Mouse (Mus musculus) midbrain, embryonic 12.5 days (tissue): Measurements from ENCODE around the gene Hpf1. TPM values are rescaled to one million over a fixed set of nuclear protein-coding genes. Genes with fewer than 3 reads are reported as not detected.

ENCODE experiments used
- ATAC-seq: fragments of 200-750 bp; cut with Nextera tagmentation; 2 replicates; pipeline ENCODE4 v1.8.0; 2017; ENCODE audit warnings: low read depth, moderate TSS enrichment, moderate library complexity; ENCODE audit not compliant: low FRiP score
- H3K27ac ChIP-seq: fragments of 300-500 bp; sonication (generic); replicated peaks from 2 replicates; pipeline ENCODE4 v1.5.1; 2016; ENCODE audit warnings: mild to moderate bottlenecking
- H3K27me3 ChIP-seq: fragments of 300-500 bp; sonication (generic); 2 replicates; pipeline ENCODE4 v1.6.1; 2016; ENCODE audit warnings: mild to moderate bottlenecking
- H3K36me3 ChIP-seq: fragments of 300-500 bp; sonication (generic); 2 replicates; pipeline ENCODE4 v1.6.1; 2016
- H3K4me1 ChIP-seq: fragments of 300-500 bp; sonication (generic); 2 replicates; pipeline ENCODE4 v1.6.1; 2016
- H3K4me2 ChIP-seq: fragments of 300-500 bp; sonication (generic); replicated peaks from 2 replicates; pipeline ENCODE4 v1.6.1; 2016; ENCODE audit warnings: mild to moderate bottlenecking, moderate library complexity
- H3K4me3 ChIP-seq: fragments of 300-500 bp; sonication (generic); 2 replicates; pipeline ENCODE4 v1.5.1; 2016; ENCODE audit warnings: mild to moderate bottlenecking
- H3K9ac ChIP-seq: fragments of 300-500 bp; sonication (generic); replicated peaks from 2 replicates; pipeline ENCODE4 v1.6.1; 2016; ENCODE audit warnings: mild to moderate bottlenecking, moderate library complexity
- H3K9me3 ChIP-seq: fragments of 300-500 bp; sonication (generic); 2 replicates; pipeline ENCODE4 v1.6.1; 2016; ENCODE audit warnings: mild to moderate bottlenecking
- WGBS: fragments of 180-500 bp; shearing (Covaris S2); methylation state at CpG from one replicate; pipeline ENCODE4 v1.1.7; 2016; 5-methylcytosine and 5-hydroxymethylcytosine counted together
- polyA plus RNA-seq: library from polyadenylated mRNA; unstranded; fragments of >200 nt; fragmentation: Nextera tagmentation; extraction: Ambion mirVana; gene quantifications from 2 replicates; pipeline ENCODE4 v1.2.1, GENCODE M21; 2016

Hpf1 gene
- polyA plus RNA-seq, 1 experiment from 2014 or later: 114 TPM

- Histone ChIP-seq H3K4me3 (no peak overlapping the region), H3K27ac (no peak overlapping the region), H3K36me3 (no peaks in the 10 kb centered on the region), H3K9me3 (no peaks in the 10 kb centered on the region), H3K9ac (no peak overlapping the region), H3K27me3 (no peaks in the 10 kb centered on the region), H3K4me2 (no peak overlapping the region), H3K4me1 (no peaks in the 10 kb centered on the region)
- no peak for ATAC-seq
- WGBS: 86% methylated on average over 2 of the region's 2 CpGs
Measured at GRCm38 (mm10) chr8:60869761-60870160, 20.5 kb upstream of the Hpf1 start.

- Histone ChIP-seq H3K4me2 (no peak overlapping the region), H3K27me3 (no peaks in the 10 kb centered on the region), H3K9me3 (no peaks in the 10 kb centered on the region), H3K27ac (no peak overlapping the region), H3K36me3 (no peaks in the 10 kb centered on the region), H3K4me3 (no peak overlapping the region), H3K4me1 (no peaks in the 10 kb centered on the region), H3K9ac (no peak overlapping the region)
- WGBS: 87% methylated on average over 13 of the region's 13 CpGs
- ATAC-seq: no peak
Measured at GRCm38 (mm10) chr8:60870231-60871193, 19.7 kb upstream of the Hpf1 start.

- H3K4me3 ChIP-seq: no peak overlapping the region
- no peak overlapping the region for H3K9ac ChIP-seq
- WGBS: 78% methylated on average over 2 of the region's 2 CpGs
- H3K9me3 ChIP-seq: no peaks in the 10 kb centered on the region
- no peaks in the 10 kb centered on the region for H3K36me3 ChIP-seq
- no peaks in the 10 kb centered on the region for H3K4me1 ChIP-seq
- no peak overlapping the region for H3K27ac ChIP-seq
- no peaks in the 10 kb centered on the region for H3K27me3 ChIP-seq
- ATAC-seq: no peak
- H3K4me2 ChIP-seq: no peak overlapping the region
Measured at GRCm38 (mm10) chr8:60878617-60879016, 11.6 kb upstream of the Hpf1 start.

- Histone ChIP-seq H3K4me3 (no peak overlapping the region), H3K9ac (no peak overlapping the region), H3K4me2 (no peak overlapping the region), H3K27ac (no peak overlapping the region), H3K4me1 (no peaks in the 10 kb centered on the region), H3K36me3 (no peaks in the 10 kb centered on the region), H3K27me3 (no peaks in the 10 kb centered on the region), H3K9me3 (no peaks in the 10 kb centered on the region)
- no peak for ATAC-seq
- WGBS: 66% methylated on average over 4 of the region's 4 CpGs
Measured at GRCm38 (mm10) chr8:60883419-60884137, 6.6 kb upstream of the Hpf1 start.

- ATAC-seq: no peak
Measured at GRCm38 (mm10) chr8:60886736-60887135, 3.5 kb upstream of the Hpf1 start.

GRCm38 (mm10) chr8:60889131-60889842 is 931 bp upstream of the Hpf1 start:
- no peak overlapping the region for H3K9ac ChIP-seq
- H3K4me3 ChIP-seq: no peak overlapping the region
- H3K27ac ChIP-seq: no peak overlapping the region
- peak overlapping the region; percentile 76; the same call in 1 of the 2 replicates for H3K4me2 ChIP-seq
- H3K4me1 ChIP-seq: peaks cover 18% of the 10 kb centered on the region
- 83% methylated on average over 11 of the region's 11 CpGs for WGBS
- no peaks in the 10 kb centered on the region for H3K9me3 ChIP-seq
- no peaks in the 10 kb centered on the region for H3K27me3 ChIP-seq
- H3K36me3 ChIP-seq: 0 out of 2 replicates have a peak, but pooled peaks cover 3% of the 10 kb centered on the region
- ATAC-seq: no peak

More at GRCm38 (mm10) chr8:60886736-60887135, 3.5 kb upstream of the Hpf1 start:
- WGBS: 53% methylated on average over 6 of the region's 6 CpGs
- H3K4me3 ChIP-seq: no peak overlapping the region
- H3K9me3 ChIP-seq: no peaks in the 10 kb centered on the region
- no peak overlapping the region for H3K9ac ChIP-seq
- no peaks in the 10 kb centered on the region for H3K27me3 ChIP-seq
- no peak overlapping the region for H3K4me2 ChIP-seq
- H3K36me3 ChIP-seq: no peaks in the 10 kb centered on the region
- H3K27ac ChIP-seq: no peak overlapping the region
- H3K4me1 ChIP-seq: peaks cover 11% of the 10 kb centered on the region

GRCm38 (mm10) chr8:60890520-60890874 is 279 bp downstream of the Hpf1 start:
- H3K9ac ChIP-seq: peak overlapping the region; percentile 79
- WGBS: 3% methylated on average over 22 of the region's 23 CpGs
- peaks cover 10% of the 10 kb centered on the region for H3K36me3 ChIP-seq
- no peak for ATAC-seq
- no peaks in the 10 kb centered on the region for H3K9me3 ChIP-seq
- H3K4me3 ChIP-seq: peak overlapping the region; percentile 74
- H3K27ac ChIP-seq: peak overlapping the region; percentile 44; the same call in 1 of the 2 replicates
- H3K4me1 ChIP-seq: peaks cover 18% of the 10 kb centered on the region
- H3K4me2 ChIP-seq: peak overlapping the region; percentile 76
- H3K27me3 ChIP-seq: no peaks in the 10 kb centered on the region

GRCm38 (mm10) chr8:60891757-60892156 is 1.5 kb downstream of the Hpf1 start:
- ATAC-seq: no peak

GRCm38 (mm10) chr8:60895878-60896277 is 5.7 kb downstream of the Hpf1 start:
- H3K36me3 ChIP-seq: peaks cover 25% of the 10 kb centered on the region
- no peak for ATAC-seq

More at GRCm38 (mm10) chr8:60891757-60892156, 1.5 kb downstream of the Hpf1 start:
- WGBS: 90% methylated on average over 4 of the region's 4 CpGs
- peaks cover 18% of the 10 kb centered on the region for H3K4me1 ChIP-seq
- H3K4me3 ChIP-seq: no peak overlapping the region
- H3K27me3 ChIP-seq: no peaks in the 10 kb centered on the region
- H3K36me3 ChIP-seq: peaks cover 14% of the 10 kb centered on the region
- H3K9me3 ChIP-seq: no peaks in the 10 kb centered on the region
- no peak overlapping the region for H3K9ac ChIP-seq
- H3K27ac ChIP-seq: no peak overlapping the region
- H3K4me2 ChIP-seq: peak overlapping the region; percentile 76

GRCm38 (mm10) chr8:60900147-60900546 is 9.9 kb downstream of the Hpf1 start:
- no peak overlapping the region for H3K4me3 ChIP-seq
- H3K9me3 ChIP-seq: no peaks in the 10 kb centered on the region
- no peak overlapping the region for H3K4me2 ChIP-seq
- no peak overlapping the region for H3K9ac ChIP-seq
- H3K4me1 ChIP-seq: 0 out of 2 replicates have a peak, but pooled peaks cover 4% of the 10 kb centered on the region
- WGBS: 75% methylated on average over 9 of the region's 9 CpGs
- no peaks in the 10 kb centered on the region for H3K27me3 ChIP-seq
- H3K36me3 ChIP-seq: peaks cover 14% of the 10 kb centered on the region
- no peak overlapping the region for H3K27ac ChIP-seq
- ATAC-seq: 0 out of 2 replicates have a peak, but pooled peaks have one; percentile 38

More at GRCm38 (mm10) chr8:60895878-60896277, 5.7 kb downstream of the Hpf1 start:
- no peaks in the 10 kb centered on the region for H3K9me3 ChIP-seq
- no peaks in the 10 kb centered on the region for H3K27me3 ChIP-seq
- WGBS: 95% methylated on average over 6 of the region's 6 CpGs
- H3K9ac ChIP-seq: no peak overlapping the region
- H3K4me1 ChIP-seq: peaks cover 19% of the 10 kb centered on the region
- H3K4me2 ChIP-seq: no peak overlapping the region
- H3K4me3 ChIP-seq: no peak overlapping the region
- H3K27ac ChIP-seq: no peak overlapping the region

GRCm38 (mm10) chr8:60912081-60912480 is 21.9 kb downstream of the Hpf1 start:
- no peak overlapping the region for H3K27ac ChIP-seq
- no peak overlapping the region for H3K4me2 ChIP-seq
- H3K4me1 ChIP-seq: no peaks in the 10 kb centered on the region
- ATAC-seq: no peak
- no peaks in the 10 kb centered on the region for H3K9me3 ChIP-seq
- no peak overlapping the region for H3K9ac ChIP-seq
- H3K36me3 ChIP-seq: peaks cover 25% of the 10 kb centered on the region
- no peak overlapping the region for H3K4me3 ChIP-seq
- H3K27me3 ChIP-seq: no peaks in the 10 kb centered on the region
- WGBS: 84% methylated on average over 4 of the region's 4 CpGs
